Mouse (Mus musculus) v-Abl transformed pro-B cells (cell line): ENCODE results near the gene Nova1.

Experiments used
- in situ Hi-C, 2 experiments: fragments of 400-800 bp; cut with MboI; formaldehyde crosslinking; loops; one replicate each; pipeline ENCODE4 v1.15.1; 2025; ENCODE audit not compliant: unreplicated experiment in 2 of 2

The Nova1 gene

DNA sequence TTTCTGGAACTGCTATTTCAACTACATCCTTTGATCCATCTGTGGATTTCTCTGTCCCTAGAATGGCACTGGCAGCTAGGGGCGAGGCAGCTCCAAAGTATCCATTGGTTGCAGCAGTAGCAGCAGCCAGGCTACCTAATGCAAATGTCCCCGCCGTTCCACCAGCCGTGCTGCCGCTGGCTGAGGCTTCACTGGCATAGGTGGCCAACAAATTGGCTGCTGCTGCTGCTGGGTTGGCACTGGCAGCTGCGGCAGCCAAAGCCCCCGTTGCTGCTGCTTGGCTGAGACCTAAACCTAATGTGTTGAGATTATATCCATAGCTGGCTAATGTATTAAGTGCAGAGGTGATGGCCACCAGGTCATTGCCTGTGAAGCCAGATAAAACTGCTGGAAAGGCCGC lies 118.5 kb downstream of the Nova1 start:
- in situ Hi-C loops, result no loop called here

DNA sequence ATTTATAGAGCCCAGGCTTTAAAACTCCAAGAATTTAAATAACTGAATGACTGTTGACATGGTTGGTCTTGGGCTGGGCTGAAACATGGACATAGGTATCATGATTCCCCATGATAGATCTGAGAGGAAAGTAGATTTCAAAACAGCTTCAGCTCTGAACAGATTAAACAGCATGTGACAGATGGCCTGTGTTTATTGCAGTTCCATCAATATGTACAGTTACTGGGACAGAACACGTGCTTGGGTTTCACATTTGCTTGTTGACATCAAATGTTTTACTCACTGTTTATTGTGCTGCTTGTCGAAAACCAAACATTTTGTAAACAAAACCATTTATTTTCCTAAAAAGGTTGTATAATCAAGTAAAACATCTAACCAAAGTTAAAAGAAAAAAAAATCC lies 142.4 kb downstream of the Nova1 start:
- in situ Hi-C loops, result no loop called here

DNA sequence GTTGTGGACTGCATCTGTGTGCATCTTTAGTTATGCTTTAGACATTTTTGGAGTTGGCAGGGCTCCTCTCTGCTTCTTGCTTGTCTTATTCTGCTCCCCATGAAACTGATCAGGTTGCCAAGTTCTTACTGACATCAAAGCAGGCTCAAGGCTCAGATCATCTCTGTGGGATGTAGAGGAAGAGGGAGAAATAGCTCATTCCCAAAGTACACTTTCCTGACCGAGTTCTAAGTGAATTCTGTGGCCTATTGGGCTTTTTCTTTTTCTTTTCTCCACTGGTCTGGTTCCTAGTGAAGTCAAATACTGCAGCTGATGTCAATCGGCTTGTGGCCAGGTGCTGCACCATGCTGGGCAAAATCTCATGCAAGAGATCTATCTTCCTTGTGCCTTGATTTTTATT lies 152.0 kb downstream of the Nova1 start:
- in situ Hi-C loops, result no loop called here

DNA sequence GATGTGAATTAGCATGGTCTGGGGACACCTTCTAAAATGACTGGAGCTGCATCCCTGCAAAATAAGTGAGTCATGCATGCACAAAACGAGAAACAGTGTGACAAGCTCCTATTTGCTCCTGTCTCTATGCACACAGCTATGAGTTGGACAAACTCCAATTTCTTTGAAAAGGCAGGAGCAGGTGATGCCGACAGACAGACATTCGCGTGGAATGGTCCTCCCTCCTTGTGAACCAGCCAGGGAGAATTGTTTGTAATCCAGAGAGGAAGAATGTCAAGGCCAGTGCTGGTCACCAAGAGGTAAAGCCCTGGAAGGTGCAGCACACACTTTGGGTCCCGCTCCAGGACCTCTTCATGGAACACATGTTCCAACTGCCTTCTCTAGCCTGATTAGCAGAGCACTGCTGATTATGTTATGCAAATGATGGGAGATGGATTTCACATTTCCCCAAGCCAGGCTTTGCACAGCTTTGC lies 172.6 kb downstream of the Nova1 start:
- in situ Hi-C loops, result no loop called here

DNA sequence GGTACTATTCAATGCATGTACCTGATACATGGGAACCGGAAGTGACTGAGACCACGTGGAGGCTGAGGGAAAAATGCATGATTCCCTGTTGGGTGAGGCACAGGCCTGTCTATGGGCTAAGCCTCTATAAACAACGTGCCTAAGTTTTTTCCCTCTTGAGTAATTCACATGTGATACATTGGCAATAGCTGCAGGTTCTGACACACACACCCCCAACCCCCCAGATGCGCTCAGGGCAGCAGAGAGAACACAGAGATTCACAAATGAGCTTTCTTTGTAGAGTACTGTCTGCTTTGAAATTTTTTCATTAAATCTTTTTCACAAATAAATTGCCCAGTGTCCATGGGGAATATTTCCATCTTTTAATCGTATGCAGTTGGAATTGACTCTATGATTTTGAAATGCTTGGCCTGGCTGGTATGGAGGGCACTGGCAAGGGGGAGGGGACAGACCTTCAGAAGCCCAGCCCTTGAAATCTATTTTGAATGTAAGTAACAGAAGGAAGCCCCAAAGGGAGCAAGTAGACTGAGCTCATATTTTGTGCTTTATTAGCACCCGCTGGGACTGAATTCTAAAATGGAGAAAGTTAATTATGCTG lies 173.3 kb downstream of the Nova1 start:
- in situ Hi-C loops, result no loop called here
